Mouse (Mus musculus) naive thymus-derived CD4-positive, alpha-beta T cell, adult 2 months (primary cell): ENCODE results near the gene Obsl1.

ENCODE experiments used
- DNase-seq: peaks from one replicate; pipeline ENCODE4 v3.0.0-alpha.2; 2011; ENCODE audit warnings: low read depth

The Obsl1 gene

DNA sequence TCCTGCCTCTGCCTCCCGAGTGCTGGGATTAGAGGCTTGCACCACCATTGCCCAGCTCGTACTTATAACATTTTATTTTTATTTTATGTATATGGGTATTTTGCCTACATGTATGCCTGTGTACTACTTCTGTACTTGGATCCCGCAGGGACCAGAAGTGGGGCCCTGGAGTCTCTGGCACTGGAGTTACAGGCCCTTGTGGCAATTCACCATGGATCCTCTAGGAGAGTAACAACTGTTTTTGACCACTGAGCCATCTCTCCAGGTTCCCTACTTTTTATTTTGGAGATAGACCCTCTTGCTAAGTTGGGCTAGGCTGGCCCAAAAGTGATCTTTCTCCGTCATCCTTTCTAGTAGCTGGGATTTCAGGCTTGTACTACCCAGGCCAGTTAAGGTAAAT, 12.2 kb upstream of the Obsl1 start:
- no peak for DNase-seq

GRCm38 (mm10) chr1:75517984-75518383, 11.7 kb upstream of the Obsl1 start:
- no peak for DNase-seq

DNA sequence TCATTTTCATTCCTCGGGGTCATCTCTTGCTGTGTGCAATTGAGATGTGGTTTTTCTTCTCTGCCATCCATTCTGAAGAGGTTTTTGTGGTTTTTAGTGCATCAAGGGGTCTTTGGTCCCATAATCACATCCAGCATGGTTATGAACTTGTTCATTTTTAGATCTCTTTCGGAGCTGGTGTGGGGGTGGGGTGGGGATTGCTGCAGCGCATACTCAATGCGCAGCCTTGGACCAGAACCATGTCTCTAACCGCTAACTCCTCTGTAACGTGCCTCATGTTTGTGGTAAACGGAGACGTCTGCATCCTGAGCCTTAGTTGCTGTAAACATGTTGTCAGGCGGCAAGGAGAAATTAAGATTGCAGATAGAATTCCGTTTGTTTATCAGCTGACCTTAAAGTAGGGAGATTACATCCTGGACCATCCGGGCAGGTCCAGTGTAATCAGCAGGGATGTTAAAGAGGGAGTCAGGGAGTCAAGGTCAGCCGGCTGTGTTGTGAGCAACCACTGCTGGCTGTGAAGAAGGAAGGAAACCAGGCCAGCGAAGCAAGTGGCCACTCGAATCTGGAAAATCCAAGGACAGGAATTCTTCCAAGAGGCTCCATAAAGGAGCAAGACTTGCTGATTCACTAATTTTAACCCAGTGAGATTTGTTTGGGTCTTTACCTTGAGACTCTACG, 10.6 kb upstream of the Obsl1 start:
- DNase-seq, result no peak

GRCm38 (mm10) chr1:75512550-75512949, 6.3 kb upstream of the Obsl1 start:
- no peak for DNase-seq

- no peak for DNase-seq
Measured at GRCm38 (mm10) chr1:75511437-75512210, 5.4 kb upstream of the Obsl1 start.

- no peak for DNase-seq
Measured at GRCm38 (mm10) chr1:75510154-75510553, 3.9 kb upstream of the Obsl1 start.

- no peak for DNase-seq
Measured at GRCm38 (mm10) chr1:75509586-75509985, 3.3 kb upstream of the Obsl1 start.

- no peak for DNase-seq
Measured at GRCm38 (mm10) chr1:75507006-75507405, 754 bp upstream of the Obsl1 start, which contains the start of gene Inha. Inha (plus strand) TSS chr1:75507077.

DNA sequence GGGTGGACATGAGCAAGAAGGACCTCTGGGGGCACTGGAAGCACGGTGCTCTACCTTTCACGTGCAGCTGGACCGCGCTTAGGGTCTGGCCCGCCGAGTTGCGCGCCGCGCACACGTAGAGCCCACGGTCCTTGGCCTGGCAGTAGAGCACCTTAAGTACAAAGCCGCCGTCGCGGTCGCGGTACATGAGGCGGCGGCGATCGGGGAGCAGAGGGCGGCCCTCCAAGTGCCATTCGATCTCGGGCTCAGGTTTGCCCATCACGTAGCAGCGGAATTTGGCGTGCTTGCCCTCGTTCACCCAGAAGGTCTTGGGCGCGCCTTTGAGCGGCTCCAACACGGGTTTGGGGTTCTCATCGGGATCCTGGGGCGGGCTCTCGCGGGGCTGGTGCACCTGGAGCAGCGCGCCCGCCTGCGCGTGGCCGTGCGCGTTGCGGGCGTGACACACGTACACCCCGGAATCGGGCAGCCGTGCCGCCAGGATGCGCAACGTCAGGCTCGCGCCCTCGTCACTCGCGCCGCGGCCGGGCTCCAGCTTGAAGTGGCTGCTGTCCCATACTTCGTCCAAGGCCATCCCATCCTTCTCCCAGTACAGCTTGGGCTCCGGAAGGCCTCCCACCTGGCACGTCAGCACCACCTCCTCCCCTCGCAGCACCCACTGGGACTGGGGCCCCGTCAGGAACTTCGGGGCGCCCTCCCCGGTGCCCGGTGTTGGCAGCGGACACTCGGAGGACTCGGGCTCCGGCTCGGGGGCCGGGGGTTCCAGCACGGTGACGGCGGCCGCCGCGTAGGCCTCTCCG, 895 bp downstream of the Obsl1 start:
- DNase-seq, result no peak

GRCm38 (mm10) chr1:75504256-75505045, 1.8 kb downstream of the Obsl1 start:
- no peak for DNase-seq

GRCm38 (mm10) chr1:75503651-75503980, 2.6 kb downstream of the Obsl1 start:
- no peak for DNase-seq

DNA sequence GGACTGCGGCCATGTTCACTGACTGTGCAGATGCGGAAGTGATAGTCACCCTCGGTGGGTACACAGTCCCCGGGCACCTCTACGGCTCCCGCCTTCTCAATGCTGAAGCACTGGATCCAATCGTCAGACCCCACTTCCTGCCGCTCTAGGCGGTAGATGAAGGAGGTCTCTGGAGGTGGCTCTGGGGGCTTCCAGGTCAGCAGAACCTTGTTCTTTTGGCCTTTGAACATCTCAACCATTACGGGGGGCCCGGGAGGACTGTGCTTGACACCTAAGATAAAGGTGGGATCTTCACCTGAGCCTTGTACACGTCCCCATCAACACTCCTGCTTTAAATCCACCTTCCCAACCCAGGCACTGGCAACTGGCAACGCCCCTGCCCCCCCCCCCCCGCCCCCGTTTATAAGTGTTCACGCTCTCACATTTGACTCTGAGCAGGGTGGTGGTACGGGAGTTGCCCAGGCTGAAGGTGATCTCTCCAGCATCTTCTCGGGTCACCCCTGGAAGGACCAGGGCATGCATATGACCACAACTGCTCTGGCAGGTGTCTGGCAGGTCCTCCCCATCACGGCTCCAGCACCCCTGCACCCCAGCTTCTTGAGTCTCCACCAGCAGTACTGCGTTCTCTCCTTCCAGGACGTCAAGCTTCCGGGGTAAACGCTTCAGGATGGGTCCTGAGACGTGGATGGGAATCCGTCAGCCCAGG, 3.2 kb downstream of the Obsl1 start:
- no peak for DNase-seq

DNA sequence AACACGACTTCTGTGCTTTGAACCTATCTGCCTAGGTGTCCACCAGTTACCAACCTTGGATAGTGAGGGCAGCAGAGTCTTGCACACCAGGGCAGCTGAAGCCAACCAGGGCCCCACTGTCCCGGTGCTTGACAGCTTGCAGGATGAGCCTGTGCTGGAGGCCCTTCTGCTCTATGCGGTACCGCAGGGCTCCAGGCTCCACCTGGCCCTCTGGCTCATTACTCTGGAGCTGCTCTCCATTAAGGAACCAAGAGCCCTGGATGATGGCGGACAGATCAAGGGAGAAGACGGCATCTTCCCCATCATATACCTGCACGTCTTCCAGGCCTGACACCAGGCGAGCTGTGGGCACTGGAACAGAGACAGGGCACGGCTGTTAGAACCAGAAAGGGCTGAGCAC, 4.3 kb downstream of the Obsl1 start:
- no peak for DNase-seq

DNA sequence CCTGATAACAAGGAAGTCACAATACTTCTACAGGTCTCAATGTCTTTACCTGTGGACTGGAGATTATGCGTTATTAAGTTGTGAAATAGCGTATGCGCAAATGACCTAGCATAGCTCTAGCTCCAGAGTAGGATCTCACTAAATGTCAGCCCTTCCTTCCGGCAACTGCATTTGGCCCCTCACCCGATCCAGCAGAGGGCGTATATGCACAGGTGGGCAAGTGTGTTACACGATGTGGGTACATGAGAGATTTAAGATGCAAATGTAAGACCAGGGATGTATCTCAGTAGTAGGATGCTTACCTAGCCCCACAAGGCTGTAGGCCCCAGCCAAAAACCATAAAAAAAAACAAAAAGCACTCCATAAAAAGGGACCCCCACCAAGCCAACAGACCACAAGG, 6.8 kb downstream of the Obsl1 start:
- no peak for DNase-seq

- no peak for DNase-seq
Measured at GRCm38 (mm10) chr1:75498897-75499296, 7.4 kb downstream of the Obsl1 start.

DNA sequence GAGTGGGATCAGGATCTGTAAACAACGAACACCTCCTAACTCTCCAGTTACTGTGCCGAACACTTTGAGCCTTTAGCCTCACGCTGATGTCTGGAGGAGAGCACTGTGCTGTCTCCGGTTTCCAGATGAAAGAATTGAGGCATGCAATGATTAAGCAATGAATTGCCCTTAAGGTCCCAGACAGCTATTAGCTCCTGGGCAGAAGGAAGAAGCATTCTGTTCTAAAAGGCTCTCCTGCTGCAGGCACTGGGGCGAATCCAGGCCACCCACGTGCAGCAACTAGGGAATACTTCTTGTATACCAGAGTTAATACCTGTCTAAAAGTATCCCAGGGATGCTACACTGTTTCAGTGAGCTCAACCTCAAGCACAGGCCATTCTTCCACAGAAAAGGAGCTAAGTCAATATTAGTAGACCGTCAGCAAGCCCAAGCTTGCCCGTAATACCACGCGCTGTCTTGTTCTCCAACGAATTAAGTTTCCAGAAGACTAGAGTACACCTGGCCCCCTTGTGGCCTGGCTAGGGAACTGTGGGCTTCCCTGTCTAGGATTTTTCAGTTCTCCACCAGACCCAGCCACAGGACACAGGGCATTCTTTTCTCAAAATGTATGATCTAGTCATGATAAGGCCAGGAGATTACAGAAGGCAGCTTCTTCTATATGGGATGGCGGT, 11.2 kb downstream of the Obsl1 start:
- DNase-seq, result no peak

DNA sequence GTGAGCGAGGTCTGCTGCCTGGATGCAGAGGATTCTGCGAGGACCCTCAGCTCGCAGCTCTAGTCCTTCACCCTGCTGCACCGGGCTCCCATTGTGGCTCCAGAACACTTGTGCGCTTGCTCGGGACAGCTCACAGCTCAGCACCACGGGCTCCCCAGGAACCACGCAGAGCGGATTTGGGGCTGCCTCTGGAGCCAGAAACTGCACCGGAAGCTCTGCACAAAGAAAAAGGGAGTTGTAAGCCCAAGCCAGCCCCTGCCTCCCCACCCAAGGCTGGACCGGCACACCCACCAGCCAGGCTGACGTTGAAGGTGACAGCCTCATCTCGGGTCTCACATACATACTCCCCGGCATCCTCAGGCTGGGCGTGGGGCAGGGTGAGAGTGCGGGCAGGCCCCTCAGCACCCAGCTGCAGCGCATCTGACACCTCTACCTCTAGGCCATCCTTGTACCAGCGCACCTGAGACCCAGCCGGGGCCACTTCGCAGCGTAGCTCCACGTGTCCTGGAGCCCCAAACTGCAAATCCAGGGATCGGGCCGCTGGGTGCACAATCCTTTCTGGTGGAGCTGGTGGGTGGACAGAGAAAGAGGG, 13.6 kb downstream of the Obsl1 start:
- no peak for DNase-seq

DNA sequence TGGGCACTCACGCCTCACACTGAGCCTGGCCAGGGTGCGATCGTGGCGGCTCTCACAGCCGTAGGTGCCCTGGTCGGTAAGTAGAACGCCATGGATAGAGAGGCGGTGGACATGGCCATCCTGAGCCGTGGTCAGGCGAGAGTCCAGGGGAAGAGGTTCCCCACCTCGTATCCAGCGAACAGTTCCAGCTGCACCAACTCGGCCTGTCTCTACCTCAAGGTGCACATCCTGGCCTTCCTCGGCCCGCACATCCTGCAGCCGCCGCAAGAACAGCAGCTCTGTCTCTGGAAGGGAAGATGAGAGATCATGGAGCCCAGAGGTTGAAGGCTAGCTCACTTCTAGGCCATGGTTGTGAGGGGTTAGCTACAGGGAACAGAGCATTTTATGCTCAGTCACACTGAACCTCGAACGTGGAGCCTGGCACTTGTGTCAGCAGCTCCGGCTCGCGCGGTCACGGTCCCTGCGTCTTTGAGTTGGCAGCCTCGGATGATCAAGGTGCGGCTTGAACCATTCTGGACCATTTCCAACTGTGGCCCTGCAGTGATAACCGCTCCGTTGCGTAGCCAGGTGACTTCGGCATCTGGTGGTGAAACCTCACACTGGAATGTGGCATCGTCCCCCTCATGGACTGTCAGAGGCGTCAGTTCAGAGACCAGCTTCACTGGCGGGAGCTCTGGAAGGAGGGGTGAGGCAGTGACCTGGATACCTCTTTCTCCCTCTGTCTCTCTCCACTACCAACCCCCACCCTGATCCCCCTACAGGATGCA, 15.3 kb downstream of the Obsl1 start:
- no peak for DNase-seq

GRCm38 (mm10) chr1:75487405-75488161, 18.7 kb downstream of the Obsl1 start:
- peak; percentile 79 for DNase-seq
